Mouse (Mus musculus) forebrain, embryonic 11.5 days (tissue): ENCODE results near the gene Rpl21. TPM values are rescaled to one million over a fixed set of nuclear protein-coding genes. Genes with fewer than 3 reads are reported as not detected.

Source experiments
- ATAC-seq: fragments of 200-750 bp; cut with Nextera tagmentation; replicated peaks from 2 replicates; pipeline ENCODE4 v1.8.0; 2017; ENCODE audit warnings: moderate TSS enrichment; ENCODE audit not compliant: low FRiP score
- DNase-seq: peaks from one replicate; pipeline ENCODE4 v3.0.0-alpha.2; 2017; ENCODE audit warnings: low spot score
- H3K27ac ChIP-seq: fragments of 300-500 bp; sonication (generic); 2 replicates; pipeline ENCODE4 v1.5.1; 2014; ENCODE audit warnings: low read depth, low read length
- H3K27me3 ChIP-seq: fragments of 300-500 bp; sonication (generic); 2 replicates; pipeline ENCODE4 v1.6.1; 2014; ENCODE audit warnings: mild to moderate bottlenecking, low read length, mixed read lengths; ENCODE audit not compliant: control insufficient read depth, insufficient read depth
- H3K36me3 ChIP-seq: fragments of 300-500 bp; sonication (generic); 2 replicates; pipeline ENCODE4 v1.6.1; 2014; ENCODE audit warnings: mild to moderate bottlenecking, low read length, moderate library complexity, mixed read lengths; ENCODE audit not compliant: control insufficient read depth, insufficient read depth
- H3K4me1 ChIP-seq: fragments of 300-500 bp; sonication (generic); replicated peaks from 2 replicates; pipeline ENCODE4 v1.6.1; 2014; ENCODE audit warnings: low read length, mixed read lengths; ENCODE audit not compliant: control insufficient read depth, insufficient read depth
- H3K4me2 ChIP-seq: fragments of 300-500 bp; sonication (generic); 2 replicates; pipeline ENCODE4 v1.6.1; 2014; ENCODE audit warnings: low read depth, mild to moderate bottlenecking, low read length, moderate library complexity, mixed read lengths; ENCODE audit not compliant: severe bottlenecking
- H3K4me3 ChIP-seq: fragments of 300-500 bp; sonication (generic); 2 replicates; pipeline ENCODE4 v1.5.1; 2014; ENCODE audit warnings: low read depth, low read length
- H3K9ac ChIP-seq: fragments of 300-500 bp; sonication (generic); 2 replicates; pipeline ENCODE4 v1.6.1; 2014; ENCODE audit warnings: low read length
- H3K9me3 ChIP-seq: fragments of 300-500 bp; sonication (generic); 2 replicates; pipeline ENCODE4 v1.6.1; 2016; ENCODE audit warnings: low read length, mixed read lengths; ENCODE audit not compliant: control insufficient read depth
- WGBS: fragments of 180-500 bp; shearing (Covaris S2); extraction: QIAGEN DNeasy Blood & Tissue Kit; methylation state at CpG from one replicate; pipeline ENCODE4 v1.1.7; 2014; 5-methylcytosine and 5-hydroxymethylcytosine counted together
- polyA plus RNA-seq: library from polyadenylated mRNA; unstranded; fragments of >200 nt; fragmentation: Nextera tagmentation; extraction: Ambion mirVana; gene quantifications from 2 replicates; pipeline ENCODE4 v1.2.1, GENCODE M21; 2014

Gene Rpl21
- polyA plus RNA-seq, 1 experiment from 2014 or later, result 469 TPM

GRCm38 (mm10) chr5:146883486-146884272 lies 51.0 kb downstream of the Rpl21 start:
- H3K9me3 ChIP-seq, result no peaks in the 10 kb centered on the region
- H3K4me1 ChIP-seq, result no peaks in the 10 kb centered on the region
- H3K27ac ChIP-seq, result no peak overlapping the region
- no peaks in the 10 kb centered on the region for H3K36me3 ChIP-seq
- H3K4me3 ChIP-seq, result no peak overlapping the region
- H3K27me3 ChIP-seq, result no peaks in the 10 kb centered on the region
- H3K4me2 ChIP-seq, result no peak overlapping the region
- WGBS, result 86% methylated on average over 15 of the region's 15 CpGs
- H3K9ac ChIP-seq, result no peak overlapping the region
- ATAC-seq, result no peak
- no peak for DNase-seq

Other genes starting within 250 kb of the Rpl21 start
- gene Gpr12, start 247.7 kb upstream of the Rpl21 start, polyA plus RNA-seq, result 0.27 and 0.92 TPM in 2 replicates
- 10.4 and 13.1 TPM in 2 replicates for gene Usp12, start 37.9 kb upstream of the Rpl21 start, polyA plus RNA-seq
- gene Rasl11a, start 12.2 kb downstream of the Rpl21 start, polyA plus RNA-seq, result 24.8 and 28.6 TPM in 2 replicates
- 117 and 125 TPM in 2 replicates for gene Gtf3a, start 115.8 kb downstream of the Rpl21 start, polyA plus RNA-seq
- gene Mtif3, start 130.9 kb downstream of the Rpl21 start, polyA plus RNA-seq, result 21.6 and 25.0 TPM in 2 replicates
- 9.7 and 9.9 TPM in 2 replicates for gene Lnx2, start 243.7 kb downstream of the Rpl21 start, polyA plus RNA-seq
- 110 and 115 TPM in 2 replicates for gene Polr1d, start 244.2 kb downstream of the Rpl21 start, polyA plus RNA-seq